Mouse (Mus musculus) monocyte, adult 5-6 weeks (primary cell): ENCODE measurements at regions not wholly inside any gene's neighbourhood (a gene's known extent, or its start where the extent isn't known, plus 50 kb on each side); places are given as distances from the start of the nearest gene placed in this dataset.

Source experiments
- ATAC-seq: fragments of 153-309, 156-312 bp; replicated peaks from 2 replicates; pipeline ENCODE4 v1.8.0; 2017; ENCODE audit warnings: mild to moderate bottlenecking; ENCODE audit not compliant: low TSS enrichment, insufficient number of reproducible peaks, severe bottlenecking, poor library complexity, low FRiP score

- ATAC-seq: peak; percentile 48
Observed at GRCm38 (mm10) chr19:26510887-26511286, 94.0 kb upstream of the Smarca2 start.

GRCm38 (mm10) chr19:26511756-26512155, 93.1 kb upstream of the Smarca2 start:
- ATAC-seq: no peak

GRCm38 (mm10) chr19:26524583-26524982, 80.3 kb upstream of the Smarca2 start:
- ATAC-seq: no peak

- no peak for ATAC-seq
Observed at GRCm38 (mm10) chr19:26531390-26531789, 73.5 kb upstream of the Smarca2 start.

- no peak for ATAC-seq
Observed at GRCm38 (mm10) chr19:26532509-26532908, 72.3 kb upstream of the Smarca2 start.

GRCm38 (mm10) chr19:26545671-26546070, 59.2 kb upstream of the Smarca2 start:
- no peak for ATAC-seq

GRCm38 (mm10) chr19:26547522-26547921, 57.3 kb upstream of the Smarca2 start:
- no peak for ATAC-seq

- ATAC-seq: no peak
Observed at GRCm38 (mm10) chr19:26548562-26549270, 56.1 kb upstream of the Smarca2 start.

GRCm38 (mm10) chr19:26550299-26550698, 54.6 kb upstream of the Smarca2 start:
- ATAC-seq: no peak
